Mouse (Mus musculus) right cerebral cortex, postnatal 25 days (tissue): ENCODE measurements around the gene Srrm3.

Source experiments
- DNase-seq: peaks from one replicate; pipeline ENCODE4 v3.0.0; 2022

Srrm3 gene

GRCm38 (mm10) chr5:135824517-135824916, 17.8 kb downstream of the Srrm3 start:
- DNase-seq, result no peak

GRCm38 (mm10) chr5:135826225-135826624, 19.5 kb downstream of the Srrm3 start:
- no peak for DNase-seq

GRCm38 (mm10) chr5:135829381-135829780, 22.7 kb downstream of the Srrm3 start:
- DNase-seq, result no peak

GRCm38 (mm10) chr5:135832729-135833128, 26.0 kb downstream of the Srrm3 start:
- peak; percentile 40 for DNase-seq

- peak; percentile 70 for DNase-seq
These were observed 28.2 kb downstream of the Srrm3 start for GRCm38 (mm10) chr5:135834769-135835491.

- peak; percentile 36 for DNase-seq
These were observed 28.8 kb downstream of the Srrm3 start for GRCm38 (mm10) chr5:135835492-135835858.

- DNase-seq, result no peak
These were observed 29.3 kb downstream of the Srrm3 start for GRCm38 (mm10) chr5:135835981-135836380.

- DNase-seq, result no peak
These were observed 35.0 kb downstream of the Srrm3 start for GRCm38 (mm10) chr5:135841651-135842050.

GRCm38 (mm10) chr5:135843418-135843817, 36.7 kb downstream of the Srrm3 start:
- no peak for DNase-seq

- DNase-seq, result no peak
These were observed 39.1 kb downstream of the Srrm3 start for GRCm38 (mm10) chr5:135845676-135846320.

- DNase-seq, result no peak
These were observed 40.8 kb downstream of the Srrm3 start for GRCm38 (mm10) chr5:135847460-135847859.

GRCm38 (mm10) chr5:135847881-135848280, 41.2 kb downstream of the Srrm3 start:
- DNase-seq, result no peak

GRCm38 (mm10) chr5:135851024-135851423, 44.3 kb downstream of the Srrm3 start:
- peak; percentile 31 for DNase-seq

- no peak for DNase-seq
These were observed 44.8 kb downstream of the Srrm3 start for GRCm38 (mm10) chr5:135851481-135851880.

GRCm38 (mm10) chr5:135852421-135852820, 45.7 kb downstream of the Srrm3 start:
- DNase-seq, result no peak

- no peak for DNase-seq
These were observed 47.0 kb downstream of the Srrm3 start for GRCm38 (mm10) chr5:135853731-135854130.

- DNase-seq, result peak; percentile 73
These were observed 48.5 kb downstream of the Srrm3 start for GRCm38 (mm10) chr5:135855156-135855555.

GRCm38 (mm10) chr5:135866662-135867061, 60.0 kb downstream of the Srrm3 start:
- no peak for DNase-seq

GRCm38 (mm10) chr5:135867637-135868593, 61.2 kb downstream of the Srrm3 start:
- peak; percentile 71 for DNase-seq

- no peak for DNase-seq
These were observed 62.0 kb downstream of the Srrm3 start for GRCm38 (mm10) chr5:135868653-135869052.

GRCm38 (mm10) chr5:135869661-135870423, 63.2 kb downstream of the Srrm3 start:
- DNase-seq, result no peak

GRCm38 (mm10) chr5:135870505-135870904, 63.8 kb downstream of the Srrm3 start:
- DNase-seq, result no peak

- no peak for DNase-seq
These were observed 66.3 kb downstream of the Srrm3 start for GRCm38 (mm10) chr5:135872996-135873395.
